Mouse (Mus musculus) gastrocnemius, postnatal 10 days (tissue): ENCODE measurements around the gene Lima1. TPM values are rescaled to one million over a fixed set of nuclear protein-coding genes. Genes with fewer than 3 reads are reported as not detected.
A peak's percentile ranks its signal among the peaks of the same experiment; 100 is the strongest.
"Not testable (repeated sequence)": the region's sequence is repeated elsewhere in the genome, so short reads cannot be mapped to it uniquely, and the experiment has no call there.

ENCODE experiments used
- DNase-seq: peaks from one replicate; pipeline ENCODE4 v3.0.0; 2021; ENCODE audit warnings: mixed read lengths
- total RNA-seq, 2 experiments: library from RNA; stranded (reverse); gene quantifications; 2 replicates each; pipeline ENCODE4 v1.2.3; 2021

Lima1 gene
- total RNA-seq, 2 experiments from 2014 or later, result 30.4 to 41.9 TPM

DNA sequence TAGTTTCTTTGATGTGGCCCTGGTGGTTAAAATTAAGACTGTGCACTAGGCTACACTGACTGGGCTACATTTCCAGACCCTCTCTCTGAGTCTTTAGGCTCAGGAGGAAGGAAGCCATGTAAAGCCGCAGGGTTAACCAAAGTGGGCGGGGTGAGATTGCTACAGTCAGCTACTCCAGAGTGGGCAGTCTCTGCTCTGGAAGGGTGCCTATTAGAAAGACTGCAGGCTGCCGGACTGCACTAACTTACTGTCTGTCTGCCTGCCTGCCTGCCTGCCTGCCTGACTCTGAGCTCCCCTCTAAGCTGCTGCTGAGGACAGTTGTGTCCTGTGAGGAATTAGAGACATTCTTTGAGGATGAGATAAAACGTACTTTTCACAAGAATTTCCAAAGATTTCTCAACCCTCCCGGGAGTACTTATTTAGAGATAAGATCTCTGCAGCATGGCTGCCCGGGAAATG, 72.0 kb downstream of the Lima1 start:
- no peak for DNase-seq

DNA sequence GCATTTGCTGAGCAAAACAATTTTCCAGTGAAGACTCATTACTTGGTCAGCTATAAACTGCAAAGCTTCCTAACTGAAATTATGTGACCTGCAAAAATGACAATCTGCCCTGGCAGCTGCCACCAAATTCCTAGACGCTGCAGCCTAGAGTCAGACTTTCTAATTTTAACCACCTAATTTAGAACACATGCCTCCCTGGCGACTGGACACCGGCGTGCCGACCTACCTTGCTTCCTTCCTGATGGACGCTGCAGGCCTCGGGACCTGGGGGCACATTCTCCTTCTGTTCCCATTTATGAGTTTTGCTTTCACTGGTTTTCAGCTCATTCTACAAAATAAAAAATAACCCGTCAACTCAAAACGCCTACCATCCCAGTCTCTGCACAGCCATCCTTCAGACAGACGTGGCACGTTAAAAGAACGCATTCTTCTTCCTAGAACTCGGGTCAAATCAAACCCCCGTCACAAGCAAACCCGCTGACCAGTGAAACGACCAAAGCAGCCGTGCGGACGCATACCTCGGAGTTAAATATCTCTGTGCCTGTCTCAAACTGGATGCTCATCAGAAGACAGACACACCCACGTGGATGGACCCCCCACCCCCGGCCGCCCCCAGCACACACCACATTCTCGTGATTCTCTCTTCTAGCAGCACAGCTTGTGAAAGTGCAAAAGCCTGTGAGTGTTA, 73.2 kb downstream of the Lima1 start:
- DNase-seq, result no peak

DNA sequence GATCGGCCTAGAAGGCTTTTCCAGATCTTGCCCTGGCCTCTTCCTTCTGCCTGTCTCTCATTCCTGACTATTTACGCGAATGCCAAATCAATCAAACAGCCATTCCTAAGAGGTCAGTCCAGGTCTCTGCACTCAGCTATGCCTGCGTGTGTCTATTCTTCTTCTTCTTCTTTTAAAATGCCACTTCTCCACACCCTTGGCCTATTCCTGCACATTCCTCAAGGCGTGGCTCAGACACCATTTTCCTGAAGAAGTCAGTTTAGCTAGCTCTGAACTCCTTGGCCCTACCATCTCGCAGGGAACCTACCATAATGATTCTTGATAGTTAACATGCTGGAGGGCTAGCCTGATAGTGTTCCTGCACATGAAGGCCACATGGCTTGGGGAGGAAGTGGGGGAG, 75.5 kb downstream of the Lima1 start:
- no peak for DNase-seq

DNA sequence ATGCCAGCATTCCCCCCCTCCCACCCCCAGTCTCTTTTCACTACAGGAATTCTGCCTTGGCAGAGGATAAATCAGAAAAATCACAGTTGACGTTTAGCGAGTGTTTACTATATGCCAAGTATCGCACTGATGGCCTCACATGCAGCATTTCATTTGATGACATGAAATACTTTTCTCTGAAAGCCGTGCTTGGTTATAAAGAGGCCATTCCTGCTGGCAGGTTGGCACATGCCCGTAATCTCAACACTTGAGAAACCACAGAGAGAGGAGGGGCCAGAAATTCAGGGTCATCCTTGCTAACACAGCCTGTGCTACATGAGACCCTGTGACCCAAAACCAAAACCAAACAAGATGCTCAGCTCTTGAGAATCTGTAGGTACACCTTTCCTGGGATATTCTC, 77.4 kb downstream of the Lima1 start:
- DNase-seq, result no peak

DNA sequence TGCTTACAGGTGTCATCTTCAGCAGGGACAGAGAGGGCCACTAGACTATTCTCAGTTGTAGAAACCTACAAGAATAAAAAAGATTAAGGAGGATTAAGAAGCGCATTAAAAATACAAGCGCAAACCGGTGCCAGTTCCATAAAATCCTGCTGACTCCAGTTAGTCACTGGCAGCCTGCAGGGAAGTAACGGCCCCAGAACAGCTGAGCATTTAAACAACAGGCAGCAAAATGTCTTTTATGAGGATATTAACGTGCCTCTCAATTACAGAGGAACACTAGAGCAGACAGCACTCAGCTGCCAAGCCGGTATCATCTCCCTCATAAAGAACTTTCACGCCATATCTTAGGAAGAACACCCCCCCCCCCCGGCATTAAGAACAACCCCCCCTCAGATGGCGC, 78.5 kb downstream of the Lima1 start:
- no peak for DNase-seq

DNA sequence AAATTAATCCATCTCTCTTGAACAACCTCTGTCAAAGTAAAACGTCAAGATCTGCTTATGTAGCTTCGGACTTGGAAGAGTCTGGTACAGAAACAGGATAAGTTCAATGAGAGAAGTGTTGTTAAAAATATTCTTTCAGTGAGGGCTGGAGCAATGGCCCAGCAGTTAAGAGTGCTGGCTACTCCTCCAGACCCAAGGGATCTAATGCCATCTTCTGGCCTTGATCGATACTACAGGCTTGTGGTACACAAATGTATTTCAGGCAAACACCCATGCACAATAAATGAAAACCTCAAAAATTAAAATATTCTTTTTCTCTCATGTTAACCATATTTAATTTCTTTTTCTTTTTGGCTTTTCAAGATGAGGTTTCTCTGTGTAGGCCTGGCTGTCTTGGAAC, 79.2 kb downstream of the Lima1 start:
- no peak for DNase-seq

DNA sequence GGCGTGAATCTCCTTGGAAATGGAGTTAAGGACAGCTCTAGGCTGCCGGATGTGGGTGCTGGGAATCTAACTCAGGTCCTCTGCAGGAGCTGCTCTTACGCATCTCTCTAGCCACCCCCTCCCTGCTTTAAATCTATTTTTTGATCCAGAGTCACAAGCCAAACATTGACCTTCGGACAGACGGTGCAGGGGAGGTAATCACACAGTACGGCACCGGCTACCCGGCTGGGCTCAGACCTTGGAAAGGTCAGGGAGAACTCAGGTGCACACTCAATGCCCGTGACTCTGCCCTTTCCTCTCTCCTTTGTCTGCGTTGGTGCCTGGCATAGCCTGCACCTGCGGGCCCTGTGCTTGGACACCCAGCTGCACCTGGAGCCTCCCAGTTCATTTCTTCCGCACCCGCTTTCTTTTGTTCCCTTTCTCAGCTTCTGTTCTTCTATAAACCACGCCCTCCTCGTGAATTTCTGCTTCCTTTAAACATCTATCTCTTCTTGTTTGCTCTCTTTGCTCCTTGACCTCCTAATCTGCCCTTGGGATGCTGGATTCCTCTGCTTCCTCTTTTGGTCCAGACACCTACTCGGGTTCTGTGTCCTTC, 82.9 kb downstream of the Lima1 start:
- DNase-seq, result no peak

DNA sequence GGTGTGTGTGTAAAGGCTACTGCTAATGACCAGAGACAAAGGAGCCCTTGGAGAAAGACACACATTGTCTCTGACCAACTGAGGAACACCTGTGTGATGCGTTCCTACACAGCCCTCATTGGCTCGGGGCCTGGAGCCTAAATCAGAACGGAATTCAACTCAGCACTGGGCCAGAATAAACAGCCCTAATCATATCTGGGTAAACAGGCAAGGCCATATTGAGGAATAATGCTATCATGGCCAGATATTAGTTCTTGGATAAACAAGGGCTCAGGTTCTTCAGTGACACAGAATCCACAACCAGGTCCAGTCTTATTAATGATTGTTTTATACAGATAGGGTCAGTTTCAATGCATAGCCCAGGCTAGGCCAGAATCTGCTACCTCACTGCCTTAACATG, 84.3 kb downstream of the Lima1 start:
- DNase-seq, result no peak

DNA sequence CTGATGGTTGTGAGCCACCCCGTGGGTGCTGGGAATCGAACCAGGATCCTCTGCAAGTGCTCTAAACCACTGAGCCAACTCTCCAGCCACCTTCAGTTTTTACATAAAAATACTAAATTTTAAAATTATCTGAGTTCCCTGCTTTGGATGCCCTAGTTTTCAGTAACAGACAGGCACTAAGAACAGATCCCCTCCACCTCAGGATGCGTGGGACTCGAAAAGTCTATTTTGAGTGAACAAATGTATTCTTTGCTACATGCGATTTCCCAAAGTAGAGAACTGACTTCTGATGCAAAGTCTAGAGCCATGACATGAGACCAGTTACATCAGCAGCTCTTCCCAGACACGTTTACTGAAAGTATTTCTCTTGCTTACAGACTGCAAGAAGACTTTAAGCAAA, 84.8 kb downstream of the Lima1 start:
- DNase-seq, result no peak

DNA sequence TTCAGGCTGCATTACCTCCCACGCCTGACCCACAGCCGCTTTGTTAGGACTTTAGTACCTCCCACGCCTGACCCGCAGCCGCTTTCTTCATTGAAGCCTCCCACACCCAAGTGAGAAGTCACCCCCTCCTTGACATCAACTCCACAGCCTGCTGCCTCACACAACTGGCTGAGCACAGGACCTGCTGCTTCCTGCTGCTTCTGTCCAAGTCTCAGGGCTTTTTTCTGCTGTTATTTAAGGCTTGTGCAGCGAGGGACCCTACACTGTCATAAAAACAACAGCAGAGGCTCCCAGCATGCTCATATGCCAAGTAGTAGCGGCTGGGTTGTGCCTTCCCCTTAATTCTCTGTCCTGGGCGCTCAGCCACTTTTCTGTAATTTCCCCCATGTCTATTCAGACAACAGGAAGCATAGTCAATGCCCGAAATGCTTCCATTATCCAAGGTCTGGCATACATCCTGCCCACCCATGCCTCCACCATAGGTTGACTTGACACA, 87.6 kb downstream of the Lima1 start:
- no peak for DNase-seq

DNA sequence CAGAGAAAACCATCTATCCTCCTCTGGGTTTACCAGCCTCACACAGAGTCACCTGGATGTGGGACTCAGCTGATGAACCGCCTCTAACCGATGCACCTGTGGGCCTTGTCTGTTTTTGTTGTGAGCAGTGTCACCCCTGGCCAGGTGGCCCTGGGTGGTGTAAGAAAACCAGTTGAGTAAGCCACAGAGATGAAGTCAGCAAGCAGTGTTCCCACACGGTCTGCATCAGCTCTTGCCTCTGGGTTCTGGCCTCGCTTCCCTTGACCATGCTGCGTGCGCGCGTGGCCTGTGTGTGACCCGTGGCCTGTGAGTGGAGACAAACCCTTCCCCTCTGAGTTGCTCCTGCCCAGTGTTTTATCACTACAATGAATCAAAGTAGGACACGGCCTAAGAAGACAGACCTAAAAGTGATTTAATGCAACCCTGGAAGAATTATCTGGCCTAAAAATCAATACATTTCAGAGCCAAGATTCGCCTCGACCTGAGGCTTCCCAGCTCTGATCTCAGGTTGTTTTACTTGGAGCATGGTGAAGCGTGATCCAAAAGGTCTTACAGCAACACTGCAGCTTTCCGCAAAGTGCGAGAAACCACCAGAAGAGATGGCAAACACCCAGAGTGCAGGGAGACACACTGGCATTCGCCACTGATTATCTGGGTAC, 96.5 kb downstream of the Lima1 start:
- no peak for DNase-seq

DNA sequence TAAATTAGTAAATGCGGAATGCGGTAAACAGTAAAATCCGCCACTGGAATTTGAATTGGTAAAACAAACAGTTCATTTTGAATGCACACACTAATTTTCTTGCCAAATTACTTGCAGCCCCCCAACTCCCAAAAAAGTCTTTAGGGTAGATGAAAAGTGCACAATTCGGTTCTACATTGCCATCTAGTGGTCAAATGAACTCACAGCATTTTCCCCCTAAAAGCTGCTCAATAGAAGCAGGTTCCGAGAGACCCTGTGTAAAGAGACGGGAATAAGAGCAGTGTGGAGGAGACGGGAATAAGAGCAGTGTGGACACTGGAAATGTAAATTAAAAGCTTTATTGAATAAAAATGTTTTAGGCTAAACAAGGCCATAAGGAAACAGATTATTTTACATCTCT, 97.1 kb downstream of the Lima1 start:
- no peak for DNase-seq

DNA sequence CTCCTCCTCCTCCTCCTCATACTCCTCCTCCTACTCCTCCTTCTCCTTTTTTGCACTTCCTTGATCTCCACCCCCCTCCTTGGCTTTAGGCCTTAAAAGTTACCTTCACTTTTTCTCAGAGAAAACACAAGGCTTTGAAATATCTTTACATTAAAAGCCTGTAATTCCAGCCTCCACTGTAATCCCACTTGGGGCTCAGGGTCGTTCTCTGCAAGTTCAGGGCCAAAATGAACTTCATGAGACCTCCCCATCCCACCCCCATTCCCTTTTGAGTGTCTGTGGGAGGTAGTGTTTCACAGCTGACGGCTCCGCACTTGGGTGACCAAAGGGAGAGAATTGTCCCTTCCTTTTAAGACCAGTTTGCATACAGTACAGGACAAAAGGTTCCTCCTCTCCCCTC, 102.3 kb downstream of the Lima1 start:
- DNase-seq, result no peak

DNA sequence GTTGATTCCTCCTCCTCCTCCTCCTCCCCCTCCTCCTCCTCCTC, 102.6 kb downstream of the Lima1 start, which contains the start of gene Cers5:
Gene Cers5, minus strand, starts transcription at position 5 of the 44 bp plus-strand sequence.
- not testable (repeated sequence) for DNase-seq

DNA sequence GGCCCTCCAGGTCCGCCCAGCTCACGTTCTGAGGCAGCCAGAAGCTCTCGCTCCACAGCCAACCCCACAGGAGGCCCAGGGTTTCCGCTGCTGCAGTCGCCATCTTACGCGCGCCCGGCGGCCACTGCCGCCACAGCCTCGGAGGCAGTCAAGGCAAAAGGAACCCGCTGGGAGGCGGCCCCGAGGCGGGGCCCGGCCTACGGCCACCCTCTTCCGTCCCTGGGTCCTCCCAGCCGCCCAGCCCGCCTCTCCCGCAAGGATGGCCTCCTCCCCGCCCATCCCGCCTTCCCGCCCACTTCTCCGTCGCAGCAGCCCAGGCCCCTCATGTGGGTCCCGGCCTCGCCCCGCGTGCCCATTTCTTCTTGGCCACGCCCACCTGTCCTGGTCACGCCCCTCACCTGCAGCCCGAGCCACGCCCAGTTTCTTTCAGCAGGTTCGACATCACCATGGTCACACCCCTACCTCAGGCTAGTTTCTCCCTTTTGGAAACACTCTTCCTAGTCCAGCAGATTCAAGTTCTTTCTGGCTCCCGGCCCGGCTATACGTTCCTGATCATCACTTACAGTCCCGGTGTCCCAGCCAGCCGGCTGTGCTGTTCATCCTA, 102.9 kb downstream of the Lima1 start:
- DNase-seq, result peak; percentile 84

DNA sequence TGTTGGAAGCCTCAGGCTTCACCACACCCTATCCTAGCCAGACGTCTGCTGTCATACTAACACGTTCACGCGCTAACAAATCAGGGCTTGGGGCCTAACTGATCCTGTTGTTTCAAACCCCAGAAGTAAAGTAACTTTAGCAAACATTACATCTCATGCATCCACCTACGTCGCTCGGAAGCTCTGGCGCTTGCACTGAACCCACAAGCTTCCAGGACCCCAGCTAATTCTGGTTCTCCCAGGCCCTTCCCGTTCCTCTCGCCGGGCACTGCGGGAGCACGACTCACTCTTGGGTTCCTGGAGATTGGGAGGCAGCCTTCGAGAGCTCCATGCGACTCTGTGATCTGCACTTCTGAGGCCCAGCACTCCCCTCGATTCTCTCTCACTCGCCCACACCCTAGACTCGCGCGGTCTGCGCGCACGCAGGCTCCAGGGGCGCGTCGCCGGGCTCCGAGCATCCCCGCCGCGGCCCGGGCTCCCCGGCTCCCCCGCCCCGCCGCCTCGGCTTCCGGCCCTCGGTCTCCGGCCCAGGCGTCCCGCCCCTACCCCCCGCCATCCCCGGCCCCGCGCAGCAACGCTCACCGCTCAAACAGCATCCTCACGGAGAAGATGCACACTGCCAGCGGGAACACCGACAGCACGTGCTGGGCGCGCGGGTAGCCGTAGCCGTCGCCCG, 103.5 kb downstream of the Lima1 start:
- DNase-seq, result no peak

DNA sequence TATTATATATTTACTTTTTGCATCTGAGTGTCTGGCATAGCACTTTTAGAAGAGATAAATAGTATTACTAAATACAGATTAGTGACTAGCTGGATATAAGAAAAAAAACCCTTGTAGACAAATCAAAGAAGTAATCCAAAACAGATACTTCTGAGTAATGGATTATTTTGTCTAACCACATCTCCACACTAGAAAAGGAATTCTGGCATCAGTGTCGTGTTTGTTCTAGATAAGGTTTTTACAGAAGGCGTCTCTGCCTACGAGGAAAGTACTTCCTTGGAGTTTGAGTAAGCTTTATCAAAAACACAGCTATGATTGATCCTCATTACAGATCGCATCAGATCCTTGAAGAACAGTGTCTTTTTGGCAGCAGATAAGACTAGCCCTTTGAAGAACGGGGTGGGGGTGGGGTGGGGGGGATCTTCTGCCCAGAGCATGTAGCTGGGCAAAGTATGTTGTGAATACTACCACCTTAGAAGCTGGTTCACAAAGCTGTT, 104.2 kb downstream of the Lima1 start:
- no peak for DNase-seq

DNA sequence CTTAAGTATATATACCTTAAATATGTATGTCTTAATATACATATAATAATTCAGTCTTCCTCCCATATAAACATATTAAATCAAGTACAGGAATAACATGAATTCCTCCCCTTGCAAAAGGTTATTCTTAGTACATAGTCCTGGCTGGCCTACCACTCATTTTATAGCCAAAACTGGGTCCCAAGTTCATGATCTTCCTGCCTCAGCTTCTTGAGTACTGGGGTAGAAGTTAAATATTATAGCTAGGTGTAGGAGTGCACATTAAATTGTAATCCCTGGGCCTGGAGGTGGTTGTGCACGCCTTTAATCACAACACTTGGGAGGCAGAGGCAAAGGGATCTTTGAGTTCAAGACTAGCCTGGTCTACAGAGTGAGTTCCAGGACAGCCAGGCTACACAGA, 106.5 kb downstream of the Lima1 start:
- DNase-seq, result no peak

DNA sequence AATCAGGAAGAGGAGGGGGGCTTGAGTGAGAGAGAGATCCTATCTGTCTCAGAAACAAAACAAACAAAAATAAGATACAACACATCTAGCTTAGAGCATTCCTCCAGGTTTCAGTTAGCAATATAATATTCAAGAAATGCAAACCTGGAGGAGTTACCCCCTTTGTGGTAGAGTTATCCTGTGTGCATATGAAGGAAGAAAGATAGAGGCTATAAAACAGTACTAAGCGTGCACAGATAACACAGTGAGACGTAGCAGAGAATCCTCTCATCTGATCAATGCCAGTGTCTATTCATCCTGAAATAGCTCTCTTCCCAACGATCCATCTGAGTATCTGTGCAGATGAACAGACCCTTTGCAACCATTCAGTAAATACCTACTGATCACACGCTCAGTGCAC, 107.8 kb downstream of the Lima1 start:
- DNase-seq, result no peak

DNA sequence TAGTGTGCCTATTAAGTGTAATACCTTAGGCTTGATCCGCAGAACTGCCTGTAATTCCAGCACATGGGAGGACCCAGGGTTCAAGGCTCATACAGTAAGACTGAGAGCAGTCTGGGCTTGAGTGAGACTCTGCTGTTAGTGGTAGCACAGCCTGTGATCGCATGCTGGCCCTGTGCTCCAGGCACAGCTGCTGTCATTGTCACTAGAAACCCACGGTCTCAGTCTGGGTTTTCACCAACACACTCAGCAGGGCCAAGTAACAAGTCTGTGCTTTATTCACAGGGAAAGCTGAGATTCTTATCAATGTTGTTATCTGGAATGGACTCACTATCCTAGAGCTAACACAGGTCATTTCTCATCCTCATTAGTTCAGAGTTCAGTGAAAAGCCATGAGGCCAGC, 121.1 kb downstream of the Lima1 start:
- no peak for DNase-seq

DNA sequence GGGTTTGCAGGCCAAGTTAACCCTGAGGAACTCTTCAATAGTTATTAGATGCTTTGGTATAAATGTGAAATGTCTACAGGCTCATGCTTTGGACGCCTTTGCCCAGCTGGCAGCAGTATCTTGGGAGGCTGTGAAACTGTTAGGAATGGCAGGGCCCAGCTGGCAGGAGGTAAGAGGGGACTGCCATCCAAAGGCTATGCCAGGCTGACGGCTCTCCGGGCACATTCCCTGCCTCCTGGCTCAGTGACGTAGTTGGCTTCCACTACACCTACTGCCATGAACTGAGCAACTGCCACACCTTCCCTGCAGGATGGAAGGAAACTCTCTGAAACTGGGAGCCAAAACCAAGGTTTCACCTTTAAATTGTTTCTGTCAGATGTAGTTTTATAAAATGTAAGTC, 135.0 kb downstream of the Lima1 start:
- DNase-seq, result peak; percentile 22

DNA sequence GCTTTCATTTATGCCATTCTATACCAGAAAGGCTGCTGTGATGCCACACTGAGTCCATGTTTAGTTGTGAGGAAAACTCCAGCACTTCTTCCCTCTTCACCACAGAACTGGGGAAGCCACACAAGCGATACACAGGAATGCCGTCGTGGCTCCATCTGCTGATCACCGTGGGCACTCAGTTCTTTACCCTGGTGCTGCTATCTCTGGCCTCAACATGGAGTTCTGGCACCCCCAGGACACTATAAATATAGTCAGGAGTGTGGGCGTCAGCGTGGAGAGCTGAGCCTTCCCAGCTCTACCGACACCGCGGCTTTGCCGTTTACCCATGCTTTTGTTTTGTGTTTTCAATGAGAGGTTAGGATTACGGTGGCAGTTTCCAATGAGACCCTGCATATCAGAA, 138.6 kb downstream of the Lima1 start:
- no peak for DNase-seq

DNA sequence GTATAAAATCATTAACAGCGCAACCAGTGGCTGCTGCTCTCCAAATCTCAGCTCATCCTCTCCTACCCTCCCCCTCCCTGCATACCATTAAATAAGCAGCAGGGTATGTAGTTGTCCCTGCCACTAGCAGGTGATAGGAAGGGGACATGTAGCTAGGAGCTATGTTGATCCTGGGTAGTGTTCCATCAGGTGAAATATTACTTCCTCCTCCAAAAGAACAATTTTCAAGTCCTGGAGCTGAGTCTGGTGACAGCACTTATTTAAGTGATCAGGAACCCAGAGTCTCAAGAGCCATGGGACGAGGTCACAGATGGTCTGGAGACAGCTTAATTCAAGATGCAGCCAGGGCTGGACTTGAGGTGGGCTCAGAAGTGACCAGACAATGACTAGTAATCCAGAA, 139.6 kb downstream of the Lima1 start:
- DNase-seq, result peak; percentile 100
